ENCODE assay signal across 8 mouse cellular contexts in the genomic region with DNA sequence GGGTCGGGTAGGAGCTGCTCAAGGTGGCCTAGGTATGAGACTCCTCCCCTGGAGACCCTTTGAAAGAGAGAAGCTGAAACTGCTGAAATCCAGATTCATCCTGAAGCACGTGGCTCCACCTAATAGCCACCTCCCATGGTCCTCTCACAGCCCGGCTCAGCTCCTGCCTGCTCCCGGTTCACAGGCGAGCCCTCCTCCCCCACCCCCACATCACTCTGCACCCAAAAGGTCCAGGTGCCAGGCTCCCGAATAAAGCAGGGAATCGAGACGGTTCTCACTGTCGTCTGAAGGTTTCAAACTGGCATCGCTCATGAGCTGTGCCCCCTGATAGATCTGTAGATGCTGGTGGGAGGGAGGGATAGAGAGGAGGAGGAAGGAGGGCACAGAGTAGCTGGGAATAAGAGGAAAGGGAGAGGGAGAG. TPM values are rescaled to one million over a fixed set of nuclear protein-coding genes. Genes with fewer than 3 reads are reported as not detected.
DNase-seq lines count a peak whose midpoint lies in the region; ATAC-seq lines count a peak whose summit lies in the region.

No protein-coding gene starts in this region.

- no peaks in the 10 kb centered on the region for H3K9me3 ChIP-seq in heart, embryonic 13.5 days
- H3K9me3 ChIP-seq in heart, embryonic 15.5 days (replicated peaks): no peaks in the 10 kb centered on the region
- H3K9me3 ChIP-seq in midbrain, embryonic 11.5 days (ENCODE audit: control insufficient read depth, low read length): no peaks in the 10 kb centered on the region

- peaks cover 22% of the 10 kb centered on the region for H3K4me1 ChIP-seq in heart, embryonic 13.5 days
- peaks cover 17% of the 10 kb centered on the region for H3K4me1 ChIP-seq in heart, embryonic 15.5 days (replicated peaks)
- peaks cover 4% of the 10 kb centered on the region; the same call in 1 of the 2 replicates for H3K4me1 ChIP-seq in midbrain, embryonic 11.5 days (ENCODE audit: control insufficient read depth, insufficient read depth, low read length)

- peak overlapping the region; percentile 75 for H3K4me2 ChIP-seq in heart, embryonic 13.5 days
- peak overlapping the region; percentile 58 for H3K4me2 ChIP-seq in heart, embryonic 15.5 days
- peak overlapping the region; percentile 59 for H3K4me2 ChIP-seq in midbrain, embryonic 11.5 days

- H3K9ac ChIP-seq in heart, embryonic 13.5 days: peak overlapping the region; percentile 70
- no peak overlapping the region for H3K9ac ChIP-seq in heart, embryonic 15.5 days
- H3K9ac ChIP-seq in midbrain, embryonic 11.5 days (ENCODE audit: low read length): peak overlapping the region; percentile 45

- ATAC-seq in heart, embryonic 13.5 days (ENCODE audit: extremely low read depth, insufficient number of reproducible peaks, low FRiP score, low TSS enrichment): no peak
- ATAC-seq in heart, embryonic 15.5 days (replicated peaks; ENCODE audit: insufficient number of reproducible peaks, insufficient read depth, low FRiP score, low read depth): 0 out of 2 replicates have a peak, but pooled peaks have one; percentile 5
- ATAC-seq in midbrain, embryonic 11.5 days (ENCODE audit: low FRiP score): peak; percentile 62

- H3K36me3 ChIP-seq in heart, embryonic 13.5 days: peaks cover 14% of the 10 kb centered on the region
- H3K36me3 ChIP-seq in heart, embryonic 15.5 days: no peaks in the 10 kb centered on the region
- H3K36me3 ChIP-seq in midbrain, embryonic 11.5 days (ENCODE audit: control insufficient read depth, insufficient read depth, low read length): no peaks in the 10 kb centered on the region

- H3K27me3 ChIP-seq in heart, embryonic 13.5 days (replicated peaks): peaks cover 1% of the 10 kb centered on the region; the same call in 1 of the 2 replicates
- 0 out of 2 replicates have a peak, but pooled peaks cover 3% of the 10 kb centered on the region for H3K27me3 ChIP-seq in heart, embryonic 15.5 days
- H3K27me3 ChIP-seq in midbrain, embryonic 11.5 days (ENCODE audit: control insufficient read depth, insufficient read depth, low read length): no peaks in the 10 kb centered on the region

- H3K4me3 ChIP-seq in heart, embryonic 13.5 days: peak overlapping the region; percentile 45
- H3K4me3 ChIP-seq in heart, embryonic 15.5 days: peak overlapping the region; percentile 41
- H3K4me3 ChIP-seq in midbrain, embryonic 11.5 days (ENCODE audit: low read depth, low read length): peak overlapping the region; percentile 29

- WGBS in heart, embryonic 13.5 days: 1% methylated on average over 10 of the region's 10 CpGs
- 2% methylated on average over 10 of the region's 10 CpGs for WGBS in heart, embryonic 15.5 days
- 2% methylated on average over 10 of the region's 10 CpGs for WGBS in midbrain, embryonic 11.5 days

- H3K27ac ChIP-seq in heart, embryonic 13.5 days (replicated peaks): no peak overlapping the region
- H3K27ac ChIP-seq in heart, embryonic 15.5 days: no peak overlapping the region
- no peak overlapping the region for H3K27ac ChIP-seq in midbrain, embryonic 11.5 days (ENCODE audit: low read depth, low read length)

- no peak for DNase-seq in heart, postnatal 25 days (ENCODE audit: low spot score)
- DNase-seq in MN1 (ENCODE audit: low spot score): peak; percentile 26
- peak; percentile 93 for DNase-seq in midbrain, embryonic 11.5 days (ENCODE audit: low spot score, missing footprints)
- DNase-seq in adrenal gland, postnatal 10 days: no peak
- no peak for DNase-seq in urinary bladder, adult 18-20 months (ENCODE audit: low spot score in 2 of 2)
- DNase-seq in lung, postnatal 10 days: no peak

- intact Hi-C loops in heart, postnatal 25 days (cut with DNase I): loop anchor here (1.0 to 10.0 kb wide), 3 partner anchors 50 to 100 kb away; no protein-coding TSS in a partner anchor

RNA-seq across cellular contexts. Expression of gene Rita1, which starts 7.1 kb away (rescaled TPM):
- polyA plus RNA-seq in heart, embryonic 13.5 days (2015; fragmentation: Nextera tagmentation; extraction: Ambion mirVana): 9.6 and 10.4 TPM in 2 replicates
- total RNA-seq in heart, postnatal 25 days (2021): 10 to 100 TPM; 15.4 to 18.7 TPM
- polyA plus RNA-seq in heart, embryonic 15.5 days (2015; fragmentation: Nextera tagmentation; extraction: Ambion mirVana): 11.0 and 12.7 TPM in 2 replicates
- polyA plus RNA-seq in midbrain, embryonic 11.5 days (2014; fragmentation: Nextera tagmentation; extraction: Ambion mirVana): 7.9 and 8.9 TPM in 2 replicates
- total RNA-seq in adrenal gland, postnatal 10 days (2021): 10 to 100 TPM; 12.9 to 17.4 TPM

RNA-seq across cellular contexts. Expression of gene Ddx54, which starts 7.3 kb away (rescaled TPM):
- 29.6 and 29.7 TPM in 2 replicates for polyA plus RNA-seq in heart, embryonic 13.5 days (2015; fragmentation: Nextera tagmentation; extraction: Ambion mirVana)
- 10 to 100 TPM; 20.1 to 21.4 TPM for total RNA-seq in heart, postnatal 25 days (2021)
- 23.4 and 32.9 TPM in 2 replicates for polyA plus RNA-seq in heart, embryonic 15.5 days (2015; fragmentation: Nextera tagmentation; extraction: Ambion mirVana)
- polyA plus RNA-seq in midbrain, embryonic 11.5 days (2014; fragmentation: Nextera tagmentation; extraction: Ambion mirVana): 26.4 and 32.2 TPM in 2 replicates
- 10 to 100 TPM; 36.0 to 36.1 TPM for total RNA-seq in adrenal gland, postnatal 10 days (2021)

RNA-seq across cellular contexts. Expression of gene Iqcd, which starts 16.4 kb away (rescaled TPM):
- 0.27 and 0.44 TPM in 2 replicates for polyA plus RNA-seq in heart, embryonic 13.5 days (2015; fragmentation: Nextera tagmentation; extraction: Ambion mirVana)
- total RNA-seq in heart, postnatal 25 days (2021): not detected
- polyA plus RNA-seq in heart, embryonic 15.5 days (2015; fragmentation: Nextera tagmentation; extraction: Ambion mirVana): 0.19 and 0.46 TPM in 2 replicates
- polyA plus RNA-seq in midbrain, embryonic 11.5 days (2014; fragmentation: Nextera tagmentation; extraction: Ambion mirVana): 0.25 and 0.51 TPM in 2 replicates
- under 1 TPM; 0.42 to 0.51 TPM for total RNA-seq in adrenal gland, postnatal 10 days (2021)

RNA-seq across cellular contexts. Expression of gene Tpcn1, which starts 16.8 kb away (rescaled TPM):
- polyA plus RNA-seq in heart, embryonic 13.5 days (2015; fragmentation: Nextera tagmentation; extraction: Ambion mirVana): 14.9 and 16.1 TPM in 2 replicates
- total RNA-seq in heart, postnatal 25 days (2021): 10 to 100 TPM; 36.0 to 37.9 TPM
- 12.4 and 16.8 TPM in 2 replicates for polyA plus RNA-seq in heart, embryonic 15.5 days (2015; fragmentation: Nextera tagmentation; extraction: Ambion mirVana)
- 8.6 and 10.8 TPM in 2 replicates for polyA plus RNA-seq in midbrain, embryonic 11.5 days (2014; fragmentation: Nextera tagmentation; extraction: Ambion mirVana)
- total RNA-seq in adrenal gland, postnatal 10 days (2021): 10 to 100 TPM; 53.1 to 60.4 TPM

RNA-seq across cellular contexts. Expression of gene Cfap73, which starts 28.8 kb away (rescaled TPM):
- polyA plus RNA-seq in heart, embryonic 13.5 days (2015; fragmentation: Nextera tagmentation; extraction: Ambion mirVana): not detected in 2 replicates
- total RNA-seq in heart, postnatal 25 days (2021): not detected
- polyA plus RNA-seq in heart, embryonic 15.5 days (2015; fragmentation: Nextera tagmentation; extraction: Ambion mirVana): 0.15 TPM in 1 of 2 replicates, not detected in the other
- polyA plus RNA-seq in midbrain, embryonic 11.5 days (2014; fragmentation: Nextera tagmentation; extraction: Ambion mirVana): not detected in 2 replicates
- under 1 TPM in 1 of 2 experiments, not detected in 1; 0.42 TPM for total RNA-seq in adrenal gland, postnatal 10 days (2021)

Comparison
In these comparisons a context has a peak if more than half of its experiments do, and no peak if none do; other contexts are left out.
1. DNase-seq: peak in MN1 (single experiment) and midbrain, embryonic 11.5 days (single experiment); none in heart, postnatal 25 days (single experiment), adrenal gland, postnatal 10 days (single experiment), urinary bladder, adult 18-20 months (0 of 2) and lung, postnatal 10 days (single experiment).
2. Peak in every context shown above with its lines, with median percentiles within 50 percentile points of each other: H3K4me2 ChIP-seq and H3K4me3 ChIP-seq.